Mouse (Mus musculus) MEL-GATA-1-ER (cell line): Measurements from ENCODE around the gene Mpzl1.
A peak's percentile ranks its signal among the peaks of the same experiment; 100 is the strongest.

Source experiments
- DNase-seq: peaks from one replicate; pipeline ENCODE4 v3.0.0-alpha.2; 2012; ENCODE audit warnings: low read depth; ENCODE audit errors: extremely low read depth

The Mpzl1 gene

DNA sequence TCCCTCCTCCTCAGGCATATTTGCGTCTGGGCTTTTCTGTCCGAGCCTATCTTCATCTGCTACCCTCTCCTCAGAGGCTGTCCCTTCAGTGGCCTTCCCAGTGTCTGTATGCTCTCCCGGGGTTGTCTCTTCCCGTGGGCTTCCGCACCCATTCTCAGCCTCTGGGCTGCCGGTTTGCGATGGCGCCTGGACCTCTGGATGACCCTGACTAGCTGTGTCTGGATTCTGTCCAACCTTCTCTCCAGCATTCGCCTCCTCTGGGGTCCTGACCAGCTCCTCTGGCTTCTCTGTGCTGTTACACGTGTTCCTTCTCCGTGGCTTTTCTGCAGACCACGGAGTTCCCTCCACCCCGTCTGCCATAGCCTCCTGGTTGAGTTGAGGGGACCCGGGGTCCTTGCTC lies 21.1 kb upstream of the Mpzl1 start:
- no peak for DNase-seq

DNA sequence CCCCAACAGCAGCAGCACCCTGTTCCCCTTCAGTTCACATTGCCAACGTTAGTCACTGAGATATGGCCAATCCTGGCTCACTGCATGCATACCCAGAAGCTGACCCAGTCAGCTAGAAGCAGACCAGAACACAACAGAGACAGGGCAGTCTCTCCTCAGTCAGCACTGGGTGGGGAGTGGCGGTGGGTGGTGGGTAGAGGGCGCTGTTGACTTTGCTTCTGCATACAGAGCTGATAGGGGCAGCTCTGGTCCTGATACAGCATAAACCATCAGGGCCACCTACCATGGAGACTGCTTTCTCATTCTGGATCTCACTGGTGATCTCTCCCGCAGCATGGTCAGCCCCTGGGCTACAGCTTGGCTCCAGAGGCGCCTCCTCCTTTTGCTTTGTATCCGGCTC lies 20.7 kb upstream of the Mpzl1 start:
- DNase-seq: no peak

- DNase-seq: no peak
Observed at GRCm38 (mm10) chr1:165653126-165653885, 19.0 kb upstream of the Mpzl1 start.

- DNase-seq: no peak
Observed at GRCm38 (mm10) chr1:165652507-165652906, 18.2 kb upstream of the Mpzl1 start.

DNA sequence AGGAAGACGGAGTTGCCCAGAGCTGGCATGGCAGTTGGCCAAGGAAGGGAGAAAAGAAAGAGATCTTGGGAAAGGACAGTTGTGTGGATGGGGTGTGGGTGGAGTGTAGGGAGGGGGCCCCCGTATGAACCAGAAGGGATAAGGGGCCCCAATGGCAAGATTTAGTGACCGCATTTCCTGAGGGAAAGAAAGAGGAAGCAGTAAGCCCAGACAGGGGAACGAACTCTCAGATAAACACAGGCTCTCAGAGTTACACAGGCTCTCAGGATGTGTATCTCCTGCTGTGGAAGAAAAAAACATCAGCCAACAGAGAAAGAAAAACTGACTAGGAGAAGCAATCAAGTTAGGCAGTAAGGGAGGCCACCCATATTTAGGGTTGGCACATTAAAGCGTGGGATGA lies 16.8 kb upstream of the Mpzl1 start:
- no peak for DNase-seq

- no peak for DNase-seq
Observed at GRCm38 (mm10) chr1:165645102-165645501, 10.8 kb upstream of the Mpzl1 start.

DNA sequence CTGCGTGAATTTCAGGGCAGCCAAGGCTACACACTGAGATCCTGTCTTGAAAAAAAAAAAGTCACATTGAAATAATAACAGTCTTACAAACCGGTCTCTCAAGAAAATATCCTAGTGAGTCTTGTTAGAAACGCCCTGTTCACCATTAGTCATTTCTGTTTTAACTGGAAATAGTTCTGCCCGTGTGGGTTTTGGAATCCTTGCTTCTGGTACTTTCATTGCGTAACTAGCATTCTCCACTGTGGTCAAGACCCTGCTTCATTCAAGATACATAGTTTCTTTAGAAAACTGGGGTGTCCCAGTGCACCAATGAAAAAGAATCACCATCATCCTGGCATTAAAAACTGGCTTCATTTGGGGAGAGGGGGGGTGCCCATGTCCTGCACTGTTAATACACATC lies 9.4 kb upstream of the Mpzl1 start:
- DNase-seq: no peak

GRCm38 (mm10) chr1:165642780-165643311 lies 8.5 kb upstream of the Mpzl1 start:
- DNase-seq: no peak

DNA sequence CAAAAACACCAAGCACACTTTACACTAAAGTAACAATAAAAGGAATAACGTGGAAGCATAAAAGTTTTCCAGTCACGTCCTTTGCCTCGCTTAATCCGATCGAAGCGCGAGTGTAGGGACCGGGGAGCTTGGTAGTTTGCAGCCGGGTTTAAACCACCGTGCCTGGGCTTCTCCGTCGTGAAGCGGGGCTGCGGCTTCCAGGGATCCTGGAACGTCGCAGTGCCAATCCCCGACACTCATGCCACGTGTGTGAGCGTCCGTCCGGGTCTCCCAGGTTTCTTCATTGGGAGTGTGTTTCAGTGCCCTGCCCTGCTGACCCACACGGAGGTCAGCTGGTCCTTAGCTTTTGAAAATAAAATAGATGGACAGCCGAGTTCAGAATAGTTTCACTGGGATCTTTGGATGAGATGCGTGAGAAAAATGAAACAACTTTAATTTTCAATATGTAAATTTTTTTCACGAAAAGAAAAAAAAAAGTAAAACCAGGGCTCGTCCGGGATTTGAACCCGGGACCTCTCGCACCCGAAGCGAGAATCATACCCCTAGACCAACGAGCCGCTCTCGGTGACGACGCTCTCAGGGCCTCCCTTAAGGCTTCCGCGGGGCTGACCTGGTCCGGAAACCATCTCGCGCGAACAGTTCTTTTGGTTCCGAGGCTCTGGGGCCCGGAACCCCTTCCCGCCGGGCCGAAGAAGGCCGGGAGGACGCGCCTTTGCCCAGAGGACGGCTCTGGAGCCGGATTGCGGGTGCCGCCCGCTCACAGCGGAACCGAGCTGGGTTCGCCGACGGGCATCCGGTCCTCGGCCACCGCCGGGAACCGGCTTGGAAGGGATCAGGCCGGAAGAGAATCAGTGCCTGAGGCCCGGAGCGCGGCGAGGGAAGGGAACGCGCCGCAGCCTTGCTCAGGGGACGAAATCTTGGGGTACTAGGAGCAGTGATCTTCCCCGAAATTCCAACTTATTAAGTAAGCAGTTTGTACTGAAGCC lies 7.7 kb upstream of the Mpzl1 start:
- peak; percentile 37 for DNase-seq

DNA sequence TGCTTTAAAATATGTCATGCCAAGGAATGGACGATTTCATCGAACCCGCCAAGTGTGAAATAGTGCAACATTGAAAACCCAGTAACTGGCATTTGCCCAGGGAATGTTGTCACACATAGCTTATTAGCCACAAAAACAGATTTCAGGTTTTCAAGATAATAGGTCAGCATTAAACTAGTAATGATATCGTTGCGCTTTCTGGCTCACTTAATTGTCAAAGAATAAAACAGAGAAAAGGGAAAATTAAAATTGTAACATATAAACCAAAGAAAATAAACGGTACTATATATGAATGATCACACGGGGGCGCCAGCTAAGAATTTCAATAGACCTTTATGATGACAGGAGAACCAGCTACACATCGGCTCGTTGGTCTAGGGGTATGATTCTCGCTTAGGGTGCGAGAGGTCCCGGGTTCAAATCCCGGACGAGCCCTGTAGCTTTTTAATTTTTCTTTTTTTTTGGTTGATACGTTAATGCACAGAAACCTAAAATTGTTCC lies 7.0 kb upstream of the Mpzl1 start:
- DNase-seq: peak; percentile 65

GRCm38 (mm10) chr1:165636289-165636688 lies 2.0 kb upstream of the Mpzl1 start:
- no peak for DNase-seq

DNA sequence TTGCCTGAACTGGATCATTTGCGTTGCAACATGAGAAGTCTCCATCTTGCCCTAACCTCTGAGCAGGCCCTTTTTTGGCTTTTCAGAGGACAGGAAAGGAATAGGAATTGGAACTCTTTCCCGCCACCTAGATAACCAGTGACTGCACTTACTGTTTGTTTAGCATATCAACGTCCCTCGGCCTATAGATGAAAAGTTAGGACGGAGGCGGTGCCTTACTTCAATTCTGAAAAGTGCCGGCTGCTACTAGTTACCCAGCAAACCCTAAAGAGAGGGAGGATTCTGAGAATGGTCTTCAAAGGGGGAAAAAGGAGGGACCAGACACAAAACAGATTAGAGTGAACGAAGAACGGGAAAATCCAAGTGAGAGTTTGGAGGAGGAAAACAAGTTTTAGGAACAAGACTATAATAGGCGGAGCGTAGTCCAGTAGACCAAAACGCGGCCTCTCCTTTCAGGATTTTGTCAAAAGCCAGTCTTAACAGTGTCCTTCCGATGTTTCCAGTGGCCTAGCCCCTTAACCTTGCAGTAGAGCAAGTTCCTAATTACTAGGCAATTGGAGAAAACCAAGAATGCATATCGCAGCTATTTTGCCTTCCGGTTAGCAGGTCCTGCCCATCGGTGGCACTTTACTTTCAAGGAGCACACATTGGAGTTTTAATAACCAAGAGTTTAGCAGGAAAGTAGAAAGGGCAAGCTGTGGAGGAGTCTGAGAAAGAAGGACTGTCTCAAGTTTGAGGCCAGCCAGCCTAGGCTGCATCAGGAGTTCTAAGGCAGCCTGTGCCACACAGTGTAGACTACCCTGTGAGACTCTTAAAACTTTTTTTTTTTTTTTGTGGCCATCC lies 938 bp upstream of the Mpzl1 start:
- DNase-seq: peak; percentile 76

DNA sequence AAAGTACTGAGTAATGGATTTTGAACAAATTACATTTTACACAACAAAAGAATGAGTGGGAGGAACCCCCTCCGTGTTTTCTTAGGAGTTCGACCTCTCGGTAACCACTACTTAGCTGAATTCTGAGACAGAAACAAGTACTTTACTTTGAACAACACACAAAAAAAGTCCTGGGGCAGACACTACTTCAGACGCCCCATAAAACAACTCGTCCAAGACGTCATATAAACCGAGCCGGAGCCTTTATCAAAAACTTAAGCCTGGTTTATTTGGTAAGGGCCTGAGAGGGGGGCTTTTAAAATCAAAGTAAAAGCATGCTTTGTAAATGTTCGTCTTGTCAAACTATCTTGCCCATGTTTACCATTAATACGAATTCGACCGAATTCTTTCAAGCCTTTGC lies 993 bp downstream of the Mpzl1 start:
- DNase-seq: no peak

DNA sequence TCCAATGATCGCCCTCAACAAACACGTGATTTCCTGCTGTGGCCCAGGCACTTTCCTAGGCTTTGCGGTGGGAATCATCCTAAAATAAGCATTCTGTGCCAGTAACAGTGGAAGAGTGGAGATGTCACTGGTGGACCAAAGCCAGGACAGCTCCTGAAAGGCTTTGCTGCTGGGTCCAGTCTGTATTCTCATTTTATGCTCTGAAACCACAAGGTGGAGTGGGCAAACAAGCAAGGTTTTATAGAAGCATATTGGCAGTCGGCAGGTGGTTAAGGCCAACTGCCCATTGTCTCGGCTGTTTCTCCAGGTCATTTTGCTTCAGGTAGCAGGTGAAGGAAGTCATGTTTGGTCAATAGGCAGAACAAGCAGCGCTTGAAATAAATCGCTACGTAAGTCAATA lies 3.2 kb downstream of the Mpzl1 start:
- DNase-seq: no peak

GRCm38 (mm10) chr1:165629975-165630374 lies 4.4 kb downstream of the Mpzl1 start:
- DNase-seq: no peak

DNA sequence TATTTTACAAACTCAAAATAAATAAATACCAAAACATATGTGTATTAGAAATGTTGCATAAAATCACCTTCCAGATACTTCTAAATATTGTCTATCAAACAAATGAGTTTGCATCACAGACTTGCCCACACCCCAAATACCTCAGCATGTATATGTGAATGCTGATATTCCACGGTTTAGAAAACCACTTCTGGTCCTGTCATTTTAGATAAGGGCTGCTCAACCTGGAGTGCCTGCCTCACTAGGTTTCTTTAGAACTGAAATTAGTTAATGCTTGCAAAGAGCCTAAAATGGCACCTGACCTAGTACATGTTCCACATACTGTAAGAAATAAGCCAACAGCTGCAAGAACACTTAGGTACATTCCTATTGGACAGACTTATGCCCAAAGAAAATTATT lies 5.7 kb downstream of the Mpzl1 start:
- peak; percentile 71 for DNase-seq

DNA sequence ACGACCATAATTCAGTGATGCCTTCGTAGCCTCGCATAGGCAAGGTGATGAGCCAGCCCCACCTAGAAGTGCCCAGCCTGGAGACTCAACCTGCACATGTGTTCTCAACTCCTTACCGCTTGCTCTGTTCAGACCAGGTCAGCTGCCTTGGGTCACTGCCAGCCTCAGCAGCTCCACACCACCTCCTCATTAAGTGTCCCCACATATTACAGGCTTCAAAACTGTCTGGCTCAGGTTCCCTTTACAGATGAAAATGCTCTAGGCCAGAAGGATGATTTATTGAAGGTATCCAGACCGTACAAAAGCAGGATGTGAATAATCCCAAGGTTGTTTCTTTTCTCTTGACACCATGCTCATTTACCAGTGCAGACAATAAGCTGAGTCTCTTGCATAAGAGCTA lies 8.4 kb downstream of the Mpzl1 start:
- no peak for DNase-seq

- no peak for DNase-seq
Observed at GRCm38 (mm10) chr1:165625058-165625457, 9.3 kb downstream of the Mpzl1 start.

DNA sequence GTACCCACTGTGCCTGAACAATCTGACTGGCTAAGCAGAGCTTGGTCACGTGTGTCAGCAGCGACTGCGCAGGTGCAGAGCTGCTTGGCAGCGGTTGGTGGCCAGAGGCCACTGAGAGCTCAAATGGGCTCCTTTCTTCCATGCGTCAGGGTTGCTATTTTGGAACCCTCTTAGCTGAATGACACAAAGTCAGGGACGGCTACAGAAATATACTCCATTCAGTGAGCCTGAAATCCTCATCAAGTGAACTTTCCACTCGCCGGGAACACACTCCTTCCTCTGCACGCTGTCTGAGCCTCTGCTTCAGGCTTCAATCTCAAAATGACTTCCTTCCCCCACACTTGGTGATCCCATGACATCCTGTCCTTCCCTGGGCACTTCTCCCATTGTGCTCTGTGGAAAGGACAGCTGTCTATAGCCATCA lies 16.1 kb downstream of the Mpzl1 start:
- no peak for DNase-seq

DNA sequence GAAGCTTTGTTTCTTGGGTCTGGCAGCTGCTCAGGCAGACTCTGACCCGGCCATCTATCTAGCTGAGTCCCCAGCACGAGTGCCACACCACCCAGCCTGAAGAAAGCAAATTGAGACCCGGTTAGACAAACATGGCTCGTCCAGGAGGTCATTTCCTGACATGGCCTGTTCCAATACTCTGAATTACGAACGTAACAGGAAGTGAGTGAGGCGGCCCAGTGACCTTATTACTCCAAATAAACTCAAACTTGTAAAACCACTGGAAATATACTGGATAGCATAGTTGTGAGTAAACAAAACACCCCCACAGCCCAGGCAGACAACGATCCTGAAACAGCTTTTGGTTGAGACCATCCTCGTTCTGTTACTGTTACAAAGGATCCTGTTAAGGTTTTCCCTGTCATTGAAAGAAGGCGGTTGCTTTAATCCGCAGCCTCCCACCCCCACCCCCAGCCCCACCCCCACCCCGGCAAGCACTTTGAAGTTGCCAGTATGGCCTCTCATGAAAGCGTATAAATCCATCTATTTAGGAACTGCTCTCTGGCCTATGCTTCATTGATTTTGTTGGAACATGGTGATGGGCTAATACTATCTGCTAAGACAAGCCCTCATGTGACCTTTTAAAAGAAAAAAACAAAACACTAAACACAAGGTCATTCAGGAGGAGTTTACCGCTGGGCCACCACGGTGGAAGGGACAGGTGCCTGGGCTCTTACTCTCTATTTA lies 17.0 kb downstream of the Mpzl1 start:
- no peak for DNase-seq
